Mouse (Mus musculus): ENCODE data around the gene Eif4a2.

DNA sequence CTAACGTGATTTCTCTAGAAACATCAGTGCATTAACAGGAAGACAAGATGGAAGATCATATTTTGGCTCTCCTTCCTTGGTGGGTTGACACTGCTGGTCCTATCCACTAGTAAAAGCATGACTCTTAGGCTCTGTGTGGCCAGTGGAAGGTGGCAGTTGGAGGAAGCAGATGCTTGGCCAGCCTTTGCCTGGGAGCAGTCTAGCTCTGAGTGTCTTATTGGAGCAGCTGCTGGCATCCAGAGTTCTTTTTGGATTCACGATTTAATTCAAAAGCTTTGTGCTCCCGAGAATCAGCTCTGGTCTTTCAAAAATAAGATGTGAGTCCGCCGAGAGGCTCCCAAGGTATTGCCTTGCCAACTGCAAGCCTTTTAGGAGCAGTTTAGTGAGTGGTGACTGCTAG, 38.0 kb downstream of the Eif4a2 start:
- TF ChIP-seq CTCF (conservative IDR thresholded peaks at IDR 0.05; ENCODE audit: low read length) (no peak), NANOG (IDR thresholded peaks at IDR 0.05; ENCODE audit: borderline replicate concordance, low read length) (no peak), POU5F1 (IDR thresholded peaks at IDR 0.05; ENCODE audit: borderline replicate concordance, low read length) (no peak)

Data from E14TG2a.4 (cell line).